Mouse (Mus musculus) heart, adult 2 months (tissue): Measurements from ENCODE around the gene Slc43a2. TPM values are rescaled to one million over a fixed set of nuclear protein-coding genes. Genes with fewer than 3 reads are reported as not detected.

Experiments used
- DNase-seq, 2 experiments: peaks; one replicate each; pipeline ENCODE4 v3.0.0; 2021
- H3K27ac ChIP-seq: fragments of 200-600 bp; 2 replicates; pipeline ENCODE4 v1.8.1; 2022
- H3K27me3 ChIP-seq: fragments of 200-500 bp; 2 replicates; pipeline ENCODE4 v1.6.1; 2012; ENCODE audit warnings: mild to moderate bottlenecking, low read length, inconsistent platforms, mixed read lengths; ENCODE audit not compliant: control insufficient read depth, insufficient read depth
- H3K36me3 ChIP-seq: fragments of 200-500 bp; 2 replicates; pipeline ENCODE4 v1.6.1; 2012; ENCODE audit warnings: low read length, inconsistent platforms; ENCODE audit not compliant: control insufficient read depth, insufficient read depth
- H3K4me1 ChIP-seq: fragments of 200-500 bp; 2 replicates; pipeline ENCODE4 v1.6.1; 2011; ENCODE audit warnings: low read length; ENCODE audit not compliant: control insufficient read depth, insufficient read depth
- H3K4me3 ChIP-seq: fragments of 200-600 bp; 2 replicates; pipeline ENCODE4 v1.8.1; 2022
- H3K79me2 ChIP-seq: fragments of 200-500 bp; replicated peaks from 2 replicates; pipeline ENCODE4 v1.6.1; 2012; ENCODE audit warnings: mild to moderate bottlenecking, inconsistent platforms, low read length, moderate library complexity, mixed read lengths; ENCODE audit not compliant: control insufficient read depth, insufficient read depth
- H3K9ac ChIP-seq: fragments of 200-500 bp; 2 replicates; pipeline ENCODE4 v1.6.1; 2012; ENCODE audit warnings: low read depth, mild to moderate bottlenecking, control low read depth, inconsistent platforms, low read length, mixed read lengths
- CTCF ChIP-seq: fragments of 200-600 bp; IDR thresholded peaks from 2 replicates; pipeline ENCODE4 v1.8.1; 2022; ENCODE audit warnings: antibody characterized with exemption, mild to moderate bottlenecking, moderate library complexity
- EP300 ChIP-seq: fragments of 200-500 bp; IDR thresholded peaks from 2 replicates; pipeline ENCODE4 v1.6.1; 2011; ENCODE audit warnings: low read depth, low read length, control low read depth; ENCODE audit not compliant: insufficient read depth
- POLR2A ChIP-seq: fragments of 200-500 bp; IDR thresholded peaks from 2 replicates; pipeline ENCODE4 v1.6.1; 2011; ENCODE audit warnings: mild to moderate bottlenecking, low read depth, low read length, control low read depth; ENCODE audit not compliant: insufficient read depth
- WGBS: fragments of 180-500 bp; shearing (Covaris S2); methylation state at CpG from one replicate; pipeline ENCODE4 v1.1.7; 2018; 5-methylcytosine and 5-hydroxymethylcytosine counted together
- intact Hi-C: fragments of 180-260 bp; cut with DNase I; formaldehyde crosslinking; loops from one replicate; pipeline ENCODE4 v1.15.1; 2025
- polyA plus RNA-seq: library from polyadenylated mRNA; depleted of rRNA; stranded (reverse); fragments of >200 nt; gene quantifications from 2 replicates; pipeline ENCODE4 v1.2.3, GENCODE M21; 2012
- total RNA-seq, 2 experiments: library from RNA; stranded (reverse); gene quantifications; 2 replicates each; pipeline ENCODE4 v1.2.3; 2021

Slc43a2 gene
- total and polyA plus RNA-seq, 3 experiments = 13.6 to 14.6 (median 13.7) TPM

DNA sequence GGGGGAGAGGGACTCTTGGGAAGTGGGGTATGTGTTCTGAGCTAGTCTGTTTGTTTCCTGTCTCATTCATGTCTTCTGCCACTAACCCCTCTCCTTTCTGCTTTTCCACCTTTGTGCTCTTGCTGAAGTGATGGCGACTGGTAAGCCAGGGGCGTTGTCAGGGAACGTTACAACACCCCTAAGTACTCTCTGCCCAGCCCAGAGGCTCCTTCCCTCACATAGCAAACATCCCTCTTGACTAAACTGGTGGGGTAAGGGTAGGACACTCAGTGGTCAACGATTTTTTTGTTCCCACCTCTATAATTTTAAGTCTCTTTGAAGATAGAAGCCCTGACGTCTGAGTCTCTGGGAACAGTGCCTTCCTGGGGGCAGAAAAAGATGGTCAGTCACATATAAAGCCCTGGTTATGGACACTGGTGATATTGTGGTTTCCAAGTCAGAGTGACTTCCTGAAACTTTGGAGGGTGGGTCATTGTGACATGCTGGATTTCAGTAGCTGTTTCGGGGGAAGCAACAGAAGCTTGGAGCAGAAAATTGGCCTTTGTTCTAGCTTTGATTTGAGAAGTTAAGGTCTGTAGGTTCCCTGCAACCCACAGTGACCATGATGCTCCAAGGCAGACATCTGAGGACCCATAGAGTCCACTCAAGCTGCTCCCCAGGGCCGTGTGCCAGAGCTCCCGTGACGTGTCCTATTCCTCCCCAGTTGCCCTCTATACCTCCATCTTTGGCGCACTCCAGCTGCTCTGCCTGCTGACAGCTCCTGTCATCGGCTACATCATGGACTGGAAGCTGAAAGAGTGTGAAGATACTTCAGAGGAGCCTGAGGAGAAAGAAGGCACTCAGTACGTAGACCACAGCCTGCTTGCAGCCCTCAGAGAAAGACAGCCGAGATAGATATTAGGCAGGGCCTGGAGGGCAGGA, 35.0 kb downstream of the Slc43a2 start:
- H3K27me3 ChIP-seq = no peaks in the 10 kb centered on the region
- DNase-seq = peak in 1 of 2 experiments; percentile 50
- 61% methylated on average over 13 of the region's 13 CpGs for WGBS
- H3K79me2 ChIP-seq = no peaks in the 10 kb centered on the region
- intact Hi-C loops = no loop called here
- peaks cover 20% of the 10 kb centered on the region for H3K4me1 ChIP-seq
- no peak overlapping the region for H3K9ac ChIP-seq
- TF ChIP-seq EP300 (0 out of 2 replicates have a peak, but pooled peaks have one; percentile 16), CTCF (no peak)
- no peak overlapping the region for H3K4me3 ChIP-seq
- no peaks in the 10 kb centered on the region for H3K36me3 ChIP-seq
- H3K27ac ChIP-seq = peak overlapping the region; percentile 68

- Histone ChIP-seq H3K79me2 (no peaks in the 10 kb centered on the region), H3K36me3 (no peaks in the 10 kb centered on the region), H3K9ac (no peak overlapping the region), H3K27me3 (no peaks in the 10 kb centered on the region), H3K4me3 (no peak overlapping the region), H3K27ac (no peak overlapping the region; the same call in 1 of the 2 replicates), H3K4me1 (peaks cover 23% of the 10 kb centered on the region)
- 55% methylated on average over 9 of the region's 9 CpGs for WGBS
- intact Hi-C loops = no loop called here
- DNase-seq = no peak
- TF ChIP-seq EP300 (no peak), CTCF (no peak), POLR2A (no peak)
Measured at GRCm38 (mm10) chr11:75567346-75568114, 36.0 kb downstream of the Slc43a2 start.

DNA sequence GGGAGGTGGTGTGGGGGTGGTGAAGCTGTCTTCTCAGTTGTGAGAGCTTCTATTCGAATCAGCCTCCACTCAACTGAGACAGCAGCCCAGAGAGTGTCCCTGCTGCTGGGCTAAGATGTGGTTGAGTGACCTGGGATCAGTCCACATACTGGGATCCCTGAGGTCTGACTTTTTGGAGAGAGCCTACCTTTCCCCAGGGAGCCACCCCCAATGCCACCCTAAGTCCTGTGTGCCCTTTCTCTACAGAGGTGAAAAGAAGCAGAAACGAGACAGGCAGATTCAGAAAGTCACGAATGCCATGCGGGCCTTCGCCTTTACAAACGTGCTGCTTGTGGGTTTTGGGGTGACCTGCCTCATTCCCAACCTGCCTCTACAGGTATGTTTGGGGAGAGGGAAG, 36.6 kb downstream of the Slc43a2 start:
- Histone ChIP-seq H3K27me3 (no peaks in the 10 kb centered on the region), H3K36me3 (no peaks in the 10 kb centered on the region), H3K79me2 (no peaks in the 10 kb centered on the region), H3K4me1 (peaks cover 25% of the 10 kb centered on the region), H3K9ac (no peak overlapping the region), H3K4me3 (no peak overlapping the region), H3K27ac (no peak overlapping the region)
- intact Hi-C loops = no loop called here
- DNase-seq = no peak
- TF ChIP-seq CTCF = no peak
- no peak for TF ChIP-seq POLR2A
- TF ChIP-seq EP300 = no peak
- 87% methylated on average over 6 of the region's 6 CpGs for WGBS

DNA sequence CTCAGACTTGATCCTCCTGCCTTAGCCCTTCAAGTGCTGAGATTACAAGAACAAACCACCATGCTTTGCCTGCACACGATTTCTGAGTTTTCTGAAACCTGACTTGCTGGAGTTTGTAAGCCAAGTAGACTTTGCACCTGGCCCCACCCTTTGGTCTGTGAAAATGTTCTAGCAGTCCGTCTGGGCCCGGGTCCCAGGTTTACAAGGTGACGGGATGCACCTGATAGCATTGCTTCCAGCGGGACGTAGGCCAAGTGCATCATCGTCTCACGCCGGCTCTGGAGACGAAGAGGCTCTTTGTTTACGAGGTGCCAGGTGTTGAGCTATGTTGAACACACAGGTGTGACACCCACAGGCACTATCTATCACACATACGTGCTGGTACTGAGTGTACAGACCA, 37.5 kb downstream of the Slc43a2 start:
- DNase-seq = no peak
- intact Hi-C loops = no loop called here
- Histone ChIP-seq H3K27me3 (no peaks in the 10 kb centered on the region), H3K4me1 (peaks cover 21% of the 10 kb centered on the region), H3K4me3 (no peak overlapping the region), H3K36me3 (no peaks in the 10 kb centered on the region), H3K79me2 (no peaks in the 10 kb centered on the region), H3K9ac (no peak overlapping the region), H3K27ac (no peak overlapping the region)
- 94% methylated on average over 12 of the region's 12 CpGs for WGBS
- TF ChIP-seq CTCF (no peak), EP300 (no peak), POLR2A (no peak)

DNA sequence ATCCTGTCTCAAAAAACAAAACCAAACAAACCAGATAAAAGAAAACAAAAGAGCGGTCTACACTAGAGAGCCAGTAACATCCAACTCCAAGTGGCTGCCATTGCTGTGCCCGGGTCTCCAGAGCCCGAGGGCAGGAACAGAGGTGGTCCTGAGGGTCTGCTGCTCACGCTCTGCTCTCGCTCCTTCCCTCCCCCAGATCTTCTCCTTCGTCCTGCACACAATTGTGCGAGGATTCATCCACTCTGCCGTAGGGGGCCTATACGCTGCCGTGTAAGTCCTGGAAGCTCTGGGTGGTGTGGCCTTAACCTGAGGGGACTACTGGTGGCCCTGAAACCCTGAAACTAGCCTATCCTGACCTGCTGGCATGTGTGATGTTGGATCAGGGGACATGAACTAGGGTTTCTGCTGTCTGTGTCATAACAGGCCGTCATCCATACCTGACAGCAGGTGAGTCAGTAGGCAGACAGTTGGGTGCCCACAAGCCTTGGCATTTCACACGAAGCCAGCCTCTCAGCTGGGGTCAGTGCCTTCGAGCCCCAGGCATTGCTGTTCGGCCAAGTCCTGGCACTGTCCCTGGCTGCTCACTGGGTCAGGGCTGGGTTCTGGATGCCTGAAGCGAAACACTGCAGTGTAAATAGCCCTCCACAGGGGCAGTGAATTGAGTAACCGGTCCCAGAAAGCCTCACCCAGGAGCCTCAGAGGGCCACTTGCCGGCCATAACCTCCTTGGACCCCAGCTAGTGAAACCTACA, 39.1 kb downstream of the Slc43a2 start:
- H3K4me1 ChIP-seq = peaks cover 13% of the 10 kb centered on the region
- TF ChIP-seq EP300 (no peak), CTCF (no peak), POLR2A (no peak)
- no peaks in the 10 kb centered on the region for H3K36me3 ChIP-seq
- H3K4me3 ChIP-seq = no peak overlapping the region
- no peak for DNase-seq
- intact Hi-C loops = loop anchor here (5.0 kb wide), 3 partner anchors 108 to 388 kb away; partner anchors contain the start of gene Tlcd2
- H3K27me3 ChIP-seq = no peaks in the 10 kb centered on the region
- 90% methylated on average over 17 of the region's 17 CpGs for WGBS
- peak overlapping the region; percentile 20; the same call in 1 of the 2 replicates for H3K27ac ChIP-seq
- no peak overlapping the region for H3K9ac ChIP-seq
- H3K79me2 ChIP-seq = no peaks in the 10 kb centered on the region
